Mouse (Mus musculus) bone marrow macrophage, adult 2 months (primary cell): Measurements from ENCODE around the gene Rbm41.

Source experiments
- CTCF ChIP-seq: IDR thresholded peaks from 2 replicates; pipeline ENCODE4 v1.5.1; 2012; ENCODE audit warnings: low read depth, mild to moderate bottlenecking, low read length, moderate library complexity
- POLR2A ChIP-seq: IDR thresholded peaks from 2 replicates; pipeline ENCODE4 v1.6.1; 2012; ENCODE audit warnings: mild to moderate bottlenecking, low read depth, low read length, borderline replicate concordance

DNA sequence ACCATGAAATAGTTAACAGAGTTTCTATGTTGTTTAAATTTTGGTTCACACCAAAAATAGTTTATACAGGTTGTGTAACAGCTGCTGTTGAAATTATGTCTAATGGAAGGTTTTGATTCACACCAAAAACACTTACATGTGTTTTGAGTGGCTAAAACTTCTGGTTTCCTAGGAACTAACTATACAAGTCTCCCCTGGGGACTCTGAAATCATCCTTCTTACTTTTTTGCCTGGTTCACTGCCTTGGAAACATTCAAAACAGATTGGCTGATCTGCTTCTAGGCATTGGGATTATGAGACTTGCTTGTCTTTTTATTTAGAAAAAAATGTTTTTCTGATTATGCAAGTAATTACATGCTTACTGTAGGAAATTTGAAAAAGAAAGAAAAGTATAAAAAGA, 115.2 kb downstream of the Rbm41 start:
- no peak for TF ChIP-seq CTCF
- TF ChIP-seq POLR2A, result no peak
